Mouse (Mus musculus): ENCODE measurements around the gene Lactb.

- TF ChIP-seq GATA1 (IDR thresholded peaks at IDR 0.05; ENCODE audit: borderline replicate concordance, low read length) (no peak), FLI1 (IDR thresholded peaks at IDR 0.05; ENCODE audit: low read length) (no peak)
Observed at GRCm38 (mm10) chr9:66988198-66988887, 13.1 kb upstream of the Lactb start.
